Comparison of ENCODE assay signal across 9 mouse cellular contexts in genomic region chr10:26799562-26800051, GRCm38 (mm10). TPM values are rescaled to one million over a fixed set of nuclear protein-coding genes. Genes with fewer than 3 reads are reported as not detected.
DNase-seq lines count a peak whose midpoint lies in the region; ATAC-seq and TF ChIP-seq lines count a peak whose summit lies in the region.
"Had no signal": no experiment of that assay in that cellular context is flagged by ENCODE, and none has a peak within 500 bp of the region (broad histone marks: within the 10 kb centered on the region; RNA-seq: fewer than 3 reads in every experiment).

No protein-coding gene starts in this region.

- peak overlapping the region; percentile 32; the same call in 1 of the 2 replicates for H3K27ac ChIP-seq in CH12.LX (ENCODE audit: insufficient read depth, low read depth)
- H3K27ac ChIP-seq in bone marrow, adult 2 months (ENCODE audit: control insufficient read depth, insufficient read depth, low read depth, low read length, poor library complexity), result peak overlapping the region; percentile 23; the same call in 1 of the 2 replicates
- peak overlapping the region; percentile 82 for H3K27ac ChIP-seq in heart, postnatal 0 days (ENCODE audit: low read depth)
- peak overlapping the region; percentile 74 for H3K27ac ChIP-seq in liver, embryonic 12.5 days
- no peak overlapping the region; the same call in 1 of the 2 replicates for H3K27ac ChIP-seq in midbrain, postnatal 0 days (ENCODE audit: low read depth, low read length)
- H3K27ac ChIP-seq in forebrain, embryonic 15.5 days (replicated peaks), result no peak overlapping the region
- H3K27ac ChIP-seq: embryonic facial prominence, embryonic 13.5 days had no signal

- H3K4me2 ChIP-seq in CH12.LX (ENCODE audit: insufficient read depth, low read depth, poor library complexity, severe bottlenecking), result no peak overlapping the region
- no peak overlapping the region for H3K4me2 ChIP-seq in heart, postnatal 0 days (ENCODE audit: low read depth, low read length)
- peak overlapping the region; percentile 10; the same call in 1 of the 2 replicates for H3K4me2 ChIP-seq in liver, embryonic 12.5 days
- no peak overlapping the region for H3K4me2 ChIP-seq in midbrain, postnatal 0 days (ENCODE audit: low read depth, low read length, poor library complexity, severe bottlenecking)
- no peak overlapping the region for H3K4me2 ChIP-seq in forebrain, embryonic 15.5 days (replicated peaks)
- H3K4me2 ChIP-seq: embryonic facial prominence, embryonic 13.5 days had no signal

- H3K4me1 ChIP-seq in CH12.LX (ENCODE audit: control insufficient read depth in 1 of 2, insufficient read depth in 2 of 2), result peaks cover 9 to 26% of the 10 kb centered on the region in 2 experiments
- H3K4me1 ChIP-seq in bone marrow, adult 2 months (ENCODE audit: control insufficient read depth, insufficient read depth, low read length), result peaks cover 5% of the 10 kb centered on the region
- peaks cover 21% of the 10 kb centered on the region for H3K4me1 ChIP-seq in heart, postnatal 0 days (ENCODE audit: control insufficient read depth, insufficient read depth)
- peaks cover 31% of the 10 kb centered on the region for H3K4me1 ChIP-seq in liver, embryonic 12.5 days
- H3K4me1 ChIP-seq in midbrain, postnatal 0 days (ENCODE audit: insufficient read depth, low read length), result no peaks in the 10 kb centered on the region
- peaks cover 8% of the 10 kb centered on the region; the same call in 1 of the 2 replicates for H3K4me1 ChIP-seq in forebrain, embryonic 15.5 days
- H3K4me1 ChIP-seq: embryonic facial prominence, embryonic 13.5 days had no signal

- dilution Hi-C loops in CH12.LX (cut with MboI; ENCODE audit: extremely low pct_ligation_motif_present, extremely low pct_unique_long_range_greater_than_20kb, low sequenced_read_pairs), result no loop called here

- H3K36me3 ChIP-seq in CH12.LX (replicated peaks in 1 of 2; ENCODE audit: control insufficient read depth in 1 of 2, insufficient read depth in 1 of 2, low read length in 1 of 2), result no peaks in the 10 kb centered on the region
- H3K36me3 ChIP-seq in heart, postnatal 0 days (replicated peaks; ENCODE audit: control insufficient read depth, insufficient read depth, low read length), result no peaks in the 10 kb centered on the region
- H3K36me3 ChIP-seq in liver, embryonic 12.5 days, result no peaks in the 10 kb centered on the region
- H3K36me3 ChIP-seq in midbrain, postnatal 0 days (ENCODE audit: insufficient read depth, low read length), result no peaks in the 10 kb centered on the region
- no peaks in the 10 kb centered on the region for H3K36me3 ChIP-seq in forebrain, embryonic 15.5 days
- H3K36me3 ChIP-seq: embryonic facial prominence, embryonic 13.5 days had no signal

- no peak for TF ChIP-seq POLR2A in CH12.LX (IDR thresholded peaks at IDR 0.05; ENCODE audit: low read depth, low read length)
- TF ChIP-seq POLR2A in bone marrow, adult 2 months (IDR thresholded peaks at IDR 0.05; ENCODE audit: borderline replicate concordance, control insufficient read depth, low read depth, low read length), result no peak

- peak; percentile 65 for DNase-seq in CH12.LX (ENCODE audit: extremely low read depth)
- DNase-seq in heart, postnatal 0 days (ENCODE audit: low spot score), result peak; percentile 87
- DNase-seq in midbrain, postnatal 0 days (ENCODE audit: low spot score), result no peak
- DNase-seq in cerebellum, adult 18-20 months, result no peak

- no peak for TF ChIP-seq RAD21 in CH12.LX (IDR thresholded peaks at IDR 0.05; ENCODE audit: low read depth, low read length)

- no peak overlapping the region for H3K4me3 ChIP-seq in CH12.LX (replicated peaks in 1 of 3; ENCODE audit: low read depth in 2 of 3, low read length in 2 of 3, poor library complexity in 1 of 3)
- no peak overlapping the region for H3K4me3 ChIP-seq in bone marrow, adult 2 months (replicated peaks; ENCODE audit: control insufficient read depth, low read depth, low read length)
- H3K4me3 ChIP-seq in heart, postnatal 0 days (ENCODE audit: low read depth, low read length), result no peak overlapping the region
- H3K4me3 ChIP-seq in liver, embryonic 12.5 days, result no peak overlapping the region
- no peak overlapping the region for H3K4me3 ChIP-seq in midbrain, postnatal 0 days (ENCODE audit: low read depth, low read length)
- no peak overlapping the region for H3K4me3 ChIP-seq in forebrain, embryonic 15.5 days
- H3K4me3 ChIP-seq: embryonic facial prominence, embryonic 13.5 days had no signal

- 4% methylated on average over 5 of the region's 5 CpGs for WGBS in bone marrow, adult 2 months
- WGBS in heart, postnatal 0 days, result 31% methylated on average over 5 of the region's 5 CpGs
- WGBS in liver, embryonic 12.5 days (ENCODE audit: insufficient replicate concordance), result 21% methylated on average over 5 of the region's 5 CpGs
- 52% methylated on average over 5 of the region's 5 CpGs for WGBS in midbrain, postnatal 0 days
- 63% methylated on average over 5 of the region's 5 CpGs for WGBS in forebrain, embryonic 15.5 days

- no peaks in the 10 kb centered on the region for H3K79me2 ChIP-seq in CH12.LX (replicated peaks; ENCODE audit: control insufficient read depth, extremely low read depth, insufficient read depth, poor library complexity, severe bottlenecking)

- ATAC-seq in heart, postnatal 0 days (ENCODE audit: insufficient read depth, low read depth), result peak; percentile 88
- peak; percentile 77 for ATAC-seq in liver, embryonic 12.5 days
- peak; percentile 85 for ATAC-seq in neutrophil, adult 5-6 weeks (ENCODE audit: extremely low read depth, insufficient number of reproducible peaks, low FRiP score, poor library complexity, severe bottlenecking)
- no peak for ATAC-seq in midbrain, postnatal 0 days (ENCODE audit: low FRiP score)
- ATAC-seq in forebrain, embryonic 15.5 days (replicated peaks), result no peak

- no peaks in the 10 kb centered on the region for H3K27me3 ChIP-seq in CH12.LX (replicated peaks)
- H3K27me3 ChIP-seq in heart, postnatal 0 days (ENCODE audit: control insufficient read depth, insufficient read depth, low read length), result no peaks in the 10 kb centered on the region
- H3K27me3 ChIP-seq in liver, embryonic 12.5 days (replicated peaks), result no peaks in the 10 kb centered on the region
- no peaks in the 10 kb centered on the region for H3K27me3 ChIP-seq in midbrain, postnatal 0 days (ENCODE audit: insufficient read depth, low read length)
- no peaks in the 10 kb centered on the region for H3K27me3 ChIP-seq in forebrain, embryonic 15.5 days
- H3K27me3 ChIP-seq: embryonic facial prominence, embryonic 13.5 days had no signal

- in situ Hi-C loops in CH12.LX (cut with MboI; ENCODE audit: low pct_ligation_motif_present, low pct_unique_long_range_greater_than_20kb, low sequenced_read_pairs), result no loop called here

- H3K9ac ChIP-seq in CH12.LX (ENCODE audit: insufficient read depth, low read depth), result no peak overlapping the region
- no peak overlapping the region for H3K9ac ChIP-seq in heart, postnatal 0 days (replicated peaks; ENCODE audit: low read depth, low read length)
- no peak overlapping the region for H3K9ac ChIP-seq in liver, embryonic 12.5 days
- no peak overlapping the region for H3K9ac ChIP-seq in midbrain, postnatal 0 days (replicated peaks; ENCODE audit: low read length, poor library complexity, severe bottlenecking)
- no peak overlapping the region for H3K9ac ChIP-seq in forebrain, embryonic 15.5 days (replicated peaks)
- H3K9ac ChIP-seq: embryonic facial prominence, embryonic 13.5 days had no signal

- no peaks in the 10 kb centered on the region for H3K9me3 ChIP-seq in CH12.LX (replicated peaks; ENCODE audit: low read length)
- H3K9me3 ChIP-seq in heart, postnatal 0 days (replicated peaks; ENCODE audit: control insufficient read depth, low read length), result no peaks in the 10 kb centered on the region
- H3K9me3 ChIP-seq in liver, embryonic 12.5 days (replicated peaks), result no peaks in the 10 kb centered on the region
- H3K9me3 ChIP-seq in midbrain, postnatal 0 days (ENCODE audit: low read length), result no peaks in the 10 kb centered on the region
- no peaks in the 10 kb centered on the region for H3K9me3 ChIP-seq in forebrain, embryonic 15.5 days
- H3K9me3 ChIP-seq: embryonic facial prominence, embryonic 13.5 days had no signal

- TF ChIP-seq EP300 in CH12.LX (IDR thresholded peaks at IDR 0.05; ENCODE audit: low read length), result peak; percentile 48
- TF ChIP-seq EP300 in heart, postnatal 0 days (IDR thresholded peaks at IDR 0.05; ENCODE audit: low read depth), result no peak; the same call in 1 of the 2 replicates

- TF ChIP-seq CTCF in CH12.LX (conservative IDR thresholded peaks at IDR 0.05 in 1 of 2, IDR thresholded peaks at IDR 0.05 in 1 of 2; ENCODE audit: low read depth in 2 of 2, low read length in 2 of 2), result no peak
- TF ChIP-seq CTCF in bone marrow, adult 2 months (IDR thresholded peaks at IDR 0.05; ENCODE audit: control insufficient read depth, insufficient read depth, low read length), result no peak
- TF ChIP-seq CTCF in heart, postnatal 0 days (IDR thresholded peaks at IDR 0.05; ENCODE audit: low read depth), result no peak
- TF ChIP-seq CTCF in midbrain, postnatal 0 days (IDR thresholded peaks at IDR 0.05), result no peak

TF ChIP-seq in CH12.LX, 34 proteins besides CTCF, POLR2A, EP300 and RAD21 (continues in another document):
- TF ChIP-seq BHLHE40 (IDR thresholded peaks at IDR 0.05; ENCODE audit: low read depth, low read length), result peak; percentile 37; the same call in 1 of the 2 replicates
- TF ChIP-seq ZMIZ1 (IDR thresholded peaks at IDR 0.05; ENCODE audit: low read depth, low read length), result no peak
- TF ChIP-seq TCF12 (IDR thresholded peaks at IDR 0.05; ENCODE audit: low read depth, low read length), result peak; percentile 22; the same call in 1 of the 2 replicates
- TF ChIP-seq ZNF384 (IDR thresholded peaks at IDR 0.05; ENCODE audit: low read depth, low read length), result peak; percentile 83
- TF ChIP-seq ETS1 (conservative IDR thresholded peaks at IDR 0.05; ENCODE audit: low read depth, low read length), result peak; percentile 32; the same call in 1 of the 2 replicates
- TF ChIP-seq USF1 (IDR thresholded peaks at IDR 0.05; ENCODE audit: low read depth, low read length), result no peak
- TF ChIP-seq IRF4 (IDR thresholded peaks at IDR 0.05; ENCODE audit: low read depth, low read length), result peak; percentile 64; the same call in 1 of the 2 replicates

RNA-seq across cellular contexts. Expression of gene Arhgap18, which starts 46.4 kb away (rescaled TPM):
- total RNA-seq in CH12.LX (2012; rRNA removed) (3.2 and 3.3 TPM in 2 replicates), CH12.LX (2014; rRNA removed) (4.2 and 4.3 TPM in 2 replicates)
- polyA plus RNA-seq in CH12.LX (2012; ENCODE audit: insufficient read length, low read depth), result 3.0 and 3.3 TPM in 2 replicates
- 15.5 and 22.4 TPM in 2 replicates for polyA plus RNA-seq in bone marrow, adult 2 months (2011; ENCODE audit: insufficient read depth, insufficient read length, low replicate concordance, missing spikeins)
- total RNA-seq in heart, postnatal 0 days (2014; rRNA removed; ENCODE audit: low replicate concordance), result 27.7 and 32.5 TPM in 2 replicates
- polyA plus RNA-seq in heart, postnatal 0 days (2015; fragmentation: Nextera tagmentation; extraction: Ambion mirVana), result 28.9 and 31.7 TPM in 2 replicates
- polyA plus RNA-seq in liver, embryonic 12.5 days (2016; fragmentation: Nextera tagmentation; extraction: Ambion mirVana), result 9.3 and 10.1 TPM in 2 replicates
- 40.6 and 46.4 TPM in 2 replicates for total RNA-seq in neutrophil, adult 5-6 weeks (2017)
- total RNA-seq in midbrain, postnatal 0 days (2014; rRNA removed), result 9.8 and 11.5 TPM in 2 replicates
- polyA plus RNA-seq in midbrain, postnatal 0 days (2015; fragmentation: Nextera tagmentation; extraction: Ambion mirVana), result 5.2 and 8.7 TPM in 2 replicates
- polyA plus RNA-seq in forebrain, embryonic 15.5 days (2015; fragmentation: Nextera tagmentation; extraction: Ambion mirVana), result 14.1 and 14.4 TPM in 2 replicates

Comparison
In these comparisons a context has a peak if more than half of its experiments do, and no peak if none do; other contexts are left out.
1. DNase-seq: peak in CH12.LX (single experiment) and heart, postnatal 0 days (single experiment); none in midbrain, postnatal 0 days (single experiment) and cerebellum, adult 18-20 months (0 of 2).
2. H3K27ac ChIP-seq: peak in CH12.LX (single experiment), bone marrow, adult 2 months (single experiment), heart, postnatal 0 days (single experiment) and liver, embryonic 12.5 days (single experiment); none in midbrain, postnatal 0 days (single experiment) and forebrain, embryonic 15.5 days (single experiment).
3. ATAC-seq: peak in heart, postnatal 0 days (single experiment), liver, embryonic 12.5 days (single experiment) and neutrophil, adult 5-6 weeks (single experiment); none in midbrain, postnatal 0 days (single experiment) and forebrain, embryonic 15.5 days (single experiment).